Mouse (Mus musculus): ENCODE data around the gene Ptov1. TPM values are rescaled to one million over a fixed set of nuclear protein-coding genes. Genes with fewer than 3 reads are reported as not detected.

Gene Ptov1
- polyA plus RNA-seq, 2 experiments = 35.0 to 47.3 TPM

GRCm38 (mm10) chr7:44856265-44856916 lies 13.2 kb downstream of the Ptov1 start:
- no peaks in the 10 kb centered on the region for H3K9me3 ChIP-seq (ENCODE audit: control insufficient read depth, low read length)
- peak overlapping the region; percentile 83 for H3K9ac ChIP-seq (replicated peaks)
- H3K4me2 ChIP-seq (ENCODE audit: low read depth) = peak overlapping the region; percentile 83
- DNase-seq (ENCODE audit: low read depth in 3 of 3, low spot score in 3 of 3) = peak in 2 of 3 experiments; percentile 41 to 42
- no peak for ATAC-seq (ENCODE audit: insufficient read depth)
- H3K27ac ChIP-seq = peak overlapping the region; percentile 92
- WGBS (ENCODE audit: insufficient replicate concordance) = 14% methylated on average over 9 of the region's 9 CpGs
- no peaks in the 10 kb centered on the region; the same call in 1 of the 2 replicates for H3K36me3 ChIP-seq (replicated peaks; ENCODE audit: control insufficient read depth, insufficient read depth, low read depth)
- TF ChIP-seq CTCF (IDR thresholded peaks at IDR 0.05; ENCODE audit: low read depth) = no peak
- TF ChIP-seq EP300 (IDR thresholded peaks at IDR 0.05; ENCODE audit: low read depth) = 0 out of 2 replicates have a peak, but pooled peaks have one; percentile 46
- H3K4me3 ChIP-seq (ENCODE audit: insufficient read depth in 1 of 2, low read depth in 2 of 2, low read length in 2 of 2) = peak overlapping the region; percentile 89 to 96
- peaks cover 28 to 31% of the 10 kb centered on the region in 2 experiments for H3K4me1 ChIP-seq (replicated peaks; ENCODE audit: control insufficient read depth in 2 of 2, insufficient read depth in 2 of 2, low read length in 1 of 2)
- no peaks in the 10 kb centered on the region for H3K27me3 ChIP-seq (ENCODE audit: control insufficient read depth, insufficient read depth, low read length)

- TF ChIP-seq EP300 (IDR thresholded peaks at IDR 0.05; ENCODE audit: low read depth) (no peak), CTCF (IDR thresholded peaks at IDR 0.05; ENCODE audit: low read depth) (no peak)
- peak overlapping the region; percentile 92 for H3K27ac ChIP-seq
- peak overlapping the region; percentile 64 to 65 for H3K4me3 ChIP-seq (ENCODE audit: insufficient read depth in 1 of 2, low read depth in 2 of 2, low read length in 2 of 2)
- 33% methylated on average over 10 of the region's 10 CpGs for WGBS (ENCODE audit: insufficient replicate concordance)
- H3K9ac ChIP-seq (replicated peaks) = peak overlapping the region; percentile 81
- no peaks in the 10 kb centered on the region for H3K27me3 ChIP-seq (ENCODE audit: control insufficient read depth, insufficient read depth, low read length)
- H3K4me1 ChIP-seq (replicated peaks; ENCODE audit: control insufficient read depth in 2 of 2, insufficient read depth in 2 of 2, low read length in 1 of 2) = peaks cover 35 to 41% of the 10 kb centered on the region in 2 experiments
- no peak for DNase-seq (ENCODE audit: low read depth in 3 of 3, low spot score in 3 of 3)
- H3K9me3 ChIP-seq (ENCODE audit: control insufficient read depth, low read length) = no peaks in the 10 kb centered on the region
- no peak for ATAC-seq (ENCODE audit: insufficient read depth)
- peak overlapping the region; percentile 83 for H3K4me2 ChIP-seq (ENCODE audit: low read depth)
- H3K36me3 ChIP-seq (replicated peaks; ENCODE audit: control insufficient read depth, insufficient read depth, low read depth) = no peaks in the 10 kb centered on the region
Measured at GRCm38 (mm10) chr7:44855036-44855435, 14.6 kb downstream of the Ptov1 start.

GRCm38 (mm10) chr7:44854356-44855031 lies 15.1 kb downstream of the Ptov1 start:
- Histone ChIP-seq H3K4me1 (replicated peaks; ENCODE audit: control insufficient read depth in 2 of 2, insufficient read depth in 2 of 2, low read length in 1 of 2) (peaks cover 35 to 41% of the 10 kb centered on the region in 2 experiments), H3K9ac (replicated peaks) (peak overlapping the region; percentile 81), H3K27me3 (ENCODE audit: control insufficient read depth, insufficient read depth, low read length) (no peaks in the 10 kb centered on the region), H3K36me3 (replicated peaks; ENCODE audit: control insufficient read depth, insufficient read depth, low read depth) (no peaks in the 10 kb centered on the region), H3K9me3 (ENCODE audit: control insufficient read depth, low read length) (no peaks in the 10 kb centered on the region), H3K4me2 (ENCODE audit: low read depth) (peak overlapping the region; percentile 83), H3K27ac (peak overlapping the region; percentile 92), H3K4me3 (ENCODE audit: insufficient read depth in 1 of 2, low read depth in 2 of 2, low read length in 2 of 2) (peak overlapping the region; percentile 64 to 65)
- DNase-seq (ENCODE audit: low read depth in 3 of 3, low spot score in 3 of 3) (peak; percentile 77 to 85 (median 78)), ATAC-seq (ENCODE audit: insufficient read depth) (peak; percentile 70)
- no peak for TF ChIP-seq CTCF (IDR thresholded peaks at IDR 0.05; ENCODE audit: low read depth)
- peak; percentile 21; the same call in 1 of the 2 replicates for TF ChIP-seq EP300 (IDR thresholded peaks at IDR 0.05; ENCODE audit: low read depth)
- 1% methylated on average over 45 of the region's 45 CpGs for WGBS (ENCODE audit: insufficient replicate concordance)

GRCm38 (mm10) chr7:44853596-44854355 lies 15.8 kb downstream of the Ptov1 start:
- WGBS (ENCODE audit: insufficient replicate concordance) = 29% methylated on average over 26 of the region's 26 CpGs
- DNase-seq (ENCODE audit: low read depth in 3 of 3, low spot score in 3 of 3) (no peak), ATAC-seq (ENCODE audit: insufficient read depth) (peak; percentile 6; the same call in 1 of the 2 replicates)
- Histone ChIP-seq H3K4me1 (replicated peaks; ENCODE audit: control insufficient read depth in 2 of 2, insufficient read depth in 2 of 2, low read length in 1 of 2) (peaks cover 35 to 41% of the 10 kb centered on the region in 2 experiments), H3K9ac (replicated peaks) (peak overlapping the region; percentile 81), H3K4me3 (ENCODE audit: insufficient read depth in 1 of 2, low read depth in 2 of 2, low read length in 2 of 2) (peak overlapping the region; percentile 64 to 65), H3K36me3 (replicated peaks; ENCODE audit: control insufficient read depth, insufficient read depth, low read depth) (no peaks in the 10 kb centered on the region), H3K27me3 (ENCODE audit: control insufficient read depth, insufficient read depth, low read length) (no peaks in the 10 kb centered on the region), H3K27ac (peak overlapping the region; percentile 92), H3K9me3 (ENCODE audit: control insufficient read depth, low read length) (no peaks in the 10 kb centered on the region), H3K4me2 (ENCODE audit: low read depth) (peak overlapping the region; percentile 83)
- TF ChIP-seq EP300 (IDR thresholded peaks at IDR 0.05; ENCODE audit: low read depth) (no peak), CTCF (IDR thresholded peaks at IDR 0.05; ENCODE audit: low read depth) (no peak)
